Mouse (Mus musculus) naive thymus-derived CD4-positive, alpha-beta T cell, adult 2 months (primary cell): ENCODE results near the gene Chkb.

ENCODE experiments used
- DNase-seq: peaks from one replicate; pipeline ENCODE4 v3.0.0-alpha.2; 2011; ENCODE audit warnings: low read depth

The Chkb gene

GRCm38 (mm10) chr15:89399716-89400115 is 30.0 kb downstream of the Chkb start:
- no peak for DNase-seq

- DNase-seq: no peak
These were observed 31.6 kb downstream of the Chkb start for GRCm38 (mm10) chr15:89398146-89398545.

- DNase-seq: no peak
These were observed 32.8 kb downstream of the Chkb start for GRCm38 (mm10) chr15:89396883-89397282.

- DNase-seq: no peak
These were observed 39.6 kb downstream of the Chkb start for GRCm38 (mm10) chr15:89390081-89390480.

GRCm38 (mm10) chr15:89387127-89387526 is 42.6 kb downstream of the Chkb start:
- peak; percentile 50 for DNase-seq

GRCm38 (mm10) chr15:89384617-89385016 is 45.1 kb downstream of the Chkb start, which contains the start of gene Klhdc7b:
TSS of gene Klhdc7b (plus strand) at chr15:89384917.
- no peak for DNase-seq

GRCm38 (mm10) chr15:89379429-89379828 is 50.3 kb downstream of the Chkb start:
- DNase-seq: no peak

GRCm38 (mm10) chr15:89378831-89379401 is 50.8 kb downstream of the Chkb start, which contains the start of gene Odf3b:
TSS of gene Odf3b (minus strand) at chr15:89379282.
- DNase-seq: peak; percentile 37

GRCm38 (mm10) chr15:89377938-89378828 is 51.5 kb downstream of the Chkb start:
- peak; percentile 28 for DNase-seq

- no peak for DNase-seq
These were observed 52.3 kb downstream of the Chkb start for GRCm38 (mm10) chr15:89377362-89377761.

GRCm38 (mm10) chr15:89376957-89377356 is 52.8 kb downstream of the Chkb start, which contains the start of gene Tymp:
TSS of gene Tymp (minus strand) at chr15:89377039.
- no peak for DNase-seq
